Mouse (Mus musculus) A20 (cell line): ENCODE results near the gene Sec14l4.
"Not testable (repeated sequence)": the region's sequence is repeated elsewhere in the genome, so short reads cannot be mapped to it uniquely, and the experiment has no call there.

ENCODE experiments used
- DNase-seq: peaks from one replicate; pipeline ENCODE4 v3.0.0-alpha.2; 2011; ENCODE audit warnings: low read depth, low spot score

The Sec14l4 gene

DNA sequence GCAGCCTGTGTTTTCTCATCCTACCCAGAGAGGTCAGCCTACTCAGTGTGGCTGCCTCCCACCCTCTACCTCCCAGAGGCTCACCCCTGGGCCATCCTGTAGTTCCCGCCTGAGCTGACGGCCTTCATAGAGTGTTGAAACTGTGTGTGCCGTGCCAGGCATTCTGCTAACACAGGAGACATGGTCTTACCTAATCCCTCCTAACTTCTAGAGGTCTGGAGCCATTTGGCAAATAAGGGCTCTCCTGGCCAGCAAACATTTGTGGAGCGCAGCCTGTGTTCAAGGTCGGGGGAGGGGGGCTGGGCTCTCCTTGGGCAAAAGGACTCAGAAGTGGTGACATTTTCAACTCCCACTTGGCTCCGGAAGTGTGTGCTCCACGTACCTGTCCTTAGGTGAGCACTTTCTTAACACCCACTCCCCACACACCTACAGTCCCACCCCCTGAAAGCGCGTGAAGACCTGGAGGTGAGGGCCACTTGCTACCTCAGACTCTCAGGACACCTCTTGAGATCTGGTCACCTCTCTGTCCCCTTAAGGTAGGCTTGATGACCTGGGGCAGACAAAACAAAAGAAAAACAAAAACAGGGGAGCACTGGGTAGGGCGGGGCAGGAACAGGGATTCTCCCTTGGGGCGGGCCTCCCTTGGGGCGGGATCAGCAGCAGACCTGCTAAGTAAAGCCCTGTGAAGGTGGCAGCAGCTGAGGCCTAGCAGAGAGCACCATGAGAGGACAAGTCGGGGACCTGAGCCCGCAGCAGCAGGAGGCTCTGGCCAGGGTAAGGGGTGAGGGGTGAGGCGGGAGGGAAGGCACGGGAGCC is at the start of gene Sec14l4:
TSS of gene Sec14l4 (plus strand) at position 337 of the 816 bp plus-strand sequence.
- no peak for DNase-seq

DNA sequence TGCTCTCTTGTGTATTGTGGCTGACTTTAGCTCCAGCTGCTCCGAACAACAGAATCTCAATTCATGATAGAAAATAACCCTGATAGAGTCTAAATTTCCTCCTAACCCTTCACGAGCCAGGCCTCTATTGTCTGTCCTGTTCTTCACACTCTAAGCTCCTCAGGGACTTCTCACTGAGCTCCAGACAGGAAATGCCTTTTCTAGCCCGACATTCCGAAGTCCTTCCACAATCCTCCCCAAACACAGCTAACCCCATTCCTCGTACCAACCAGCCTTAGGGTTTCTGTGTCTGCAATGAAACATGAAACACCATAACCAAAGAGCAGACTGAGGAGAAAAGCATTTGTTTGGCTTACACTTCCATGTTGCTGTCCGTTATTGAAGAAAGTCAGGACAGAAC is 49.7 kb upstream of the Sec14l4 start:
- no peak for DNase-seq

DNA sequence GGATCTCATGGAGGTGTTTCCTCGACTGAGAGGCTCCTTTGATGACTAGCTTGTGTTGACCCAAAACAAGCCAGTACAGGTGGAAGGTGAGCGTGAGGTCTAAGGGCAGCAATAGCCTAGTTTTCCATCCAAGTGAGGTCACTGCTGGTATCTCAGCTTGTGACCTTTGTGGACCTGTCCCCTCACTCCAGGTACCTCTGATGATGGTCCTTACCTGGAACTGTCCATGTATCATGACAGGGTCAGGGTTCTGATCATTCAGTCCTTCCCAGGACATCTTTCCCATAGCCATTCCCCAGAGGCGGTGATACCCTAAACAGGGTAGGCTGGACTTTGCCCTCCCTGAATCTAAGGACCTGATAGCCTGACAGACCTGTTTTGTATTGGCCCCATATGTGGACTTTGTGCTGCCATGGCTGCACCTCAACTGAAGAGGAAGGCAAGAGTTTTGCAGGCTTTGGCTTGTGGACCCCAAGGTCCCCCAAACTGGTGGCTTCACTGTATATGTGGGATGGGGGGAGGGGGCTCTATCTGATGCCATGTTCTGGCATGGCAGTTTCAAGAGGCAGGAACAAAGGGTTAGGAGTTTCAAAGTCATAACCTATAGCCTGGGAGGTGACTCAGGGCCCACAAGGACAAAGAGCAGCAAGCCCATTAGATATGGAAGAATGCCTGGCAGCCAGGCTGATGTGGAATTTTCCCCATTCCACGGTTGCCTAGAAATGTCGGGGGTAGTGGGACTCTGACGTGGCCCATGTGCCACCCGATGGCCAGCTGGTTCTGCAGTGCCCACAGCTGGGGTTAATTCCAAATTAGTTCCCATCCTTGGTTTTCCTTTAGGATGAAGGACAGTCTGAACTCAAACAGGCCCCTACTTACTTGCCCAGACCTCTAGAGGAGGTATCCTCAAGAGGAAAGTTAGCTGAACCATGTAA is 48.7 kb upstream of the Sec14l4 start:
- DNase-seq: no peak

DNA sequence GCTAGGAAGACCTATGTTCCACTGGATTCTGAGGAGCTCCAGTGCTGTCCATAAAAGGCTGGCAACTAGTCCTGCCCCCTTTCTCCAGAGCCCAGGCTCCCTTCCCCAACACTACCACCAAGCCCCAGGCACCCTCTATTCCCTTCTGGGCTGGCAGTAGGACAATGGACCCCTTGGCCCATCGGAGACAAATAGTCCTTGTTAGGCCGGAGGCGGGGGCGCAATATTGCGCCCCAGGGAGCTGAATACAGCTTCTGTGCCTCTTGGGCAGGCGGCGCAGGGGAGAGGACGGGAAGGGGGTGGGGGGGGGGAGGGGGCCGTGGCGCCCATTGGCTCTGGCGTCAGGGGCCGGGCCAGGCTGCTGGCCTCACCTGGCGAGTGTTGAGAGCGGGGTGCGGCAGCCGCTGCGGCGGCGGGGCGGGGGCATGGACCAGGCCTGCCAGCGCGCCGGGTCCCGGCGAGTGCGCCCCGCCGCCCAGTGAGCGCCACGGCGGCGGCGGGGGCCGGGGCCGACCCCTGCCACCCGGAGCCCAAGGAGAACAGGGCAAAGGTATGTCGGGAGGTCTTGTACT is 47.9 kb upstream of the Sec14l4 start, which contains the start of gene Gal3st1:
TSS of gene Gal3st1 (plus strand) at position 346 of the 572 bp plus-strand sequence.
- no peak for DNase-seq

DNA sequence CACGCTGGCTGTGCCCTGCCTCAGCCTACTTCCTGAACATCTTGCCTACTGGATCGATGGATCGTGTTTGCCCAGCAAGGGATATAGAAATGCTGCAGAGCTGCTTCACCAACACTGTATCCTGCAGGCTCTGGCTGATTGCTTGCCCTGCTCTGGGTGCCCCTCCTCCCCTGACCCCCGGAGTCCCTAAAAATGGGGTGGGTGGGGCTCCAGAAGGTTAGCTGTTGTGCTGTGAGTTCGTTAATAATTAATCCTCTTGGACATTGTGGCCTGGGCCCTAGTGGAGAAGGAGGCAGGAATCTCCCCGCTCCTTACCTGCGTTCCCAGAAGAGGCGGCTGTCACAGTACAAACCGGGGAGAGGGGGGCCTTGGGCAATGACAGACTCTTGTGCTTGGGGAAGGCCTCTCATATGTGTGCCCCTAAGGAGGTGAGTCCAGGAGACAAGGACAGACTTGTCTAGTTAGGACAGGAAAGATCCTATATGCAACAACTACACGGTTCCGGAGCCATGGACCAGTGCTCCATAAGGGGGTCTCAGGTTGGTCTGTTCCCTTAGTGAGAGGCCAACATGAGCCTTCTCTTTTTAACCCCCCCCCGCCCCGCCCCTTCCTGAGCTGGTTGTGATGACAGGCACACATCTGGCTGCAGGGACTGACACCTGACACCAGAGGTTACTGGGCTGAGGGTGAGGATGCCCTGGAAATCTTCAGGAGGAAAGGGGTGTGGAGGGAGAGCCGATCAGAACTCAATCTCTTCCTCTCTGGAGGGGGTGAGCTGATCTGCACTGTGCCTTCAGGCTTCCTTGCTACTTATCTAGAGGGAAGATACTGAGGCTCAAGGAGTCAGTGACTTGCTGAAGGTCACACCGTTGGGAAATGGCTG is 47.2 kb upstream of the Sec14l4 start:
- no peak for DNase-seq

DNA sequence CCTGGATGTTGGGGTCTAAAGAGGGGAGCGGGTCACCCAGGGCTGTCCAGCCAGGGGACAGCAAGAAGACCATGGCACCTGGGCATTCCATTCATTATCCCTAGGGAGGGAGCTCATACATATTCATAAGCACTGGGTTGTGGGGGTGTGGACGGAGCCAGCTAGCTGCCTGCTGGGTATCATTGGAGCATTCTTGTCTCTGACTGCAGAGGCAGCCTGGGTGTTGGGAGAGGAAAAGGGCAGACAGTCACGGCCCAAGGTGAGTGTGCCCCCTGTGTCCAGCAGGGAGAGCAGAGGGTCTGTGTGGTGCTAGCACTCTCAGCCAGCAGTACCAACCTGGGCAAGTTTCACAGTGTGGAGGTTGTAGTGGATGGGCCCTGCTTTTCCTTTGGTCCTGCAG is 41.5 kb upstream of the Sec14l4 start:
- no peak for DNase-seq

DNA sequence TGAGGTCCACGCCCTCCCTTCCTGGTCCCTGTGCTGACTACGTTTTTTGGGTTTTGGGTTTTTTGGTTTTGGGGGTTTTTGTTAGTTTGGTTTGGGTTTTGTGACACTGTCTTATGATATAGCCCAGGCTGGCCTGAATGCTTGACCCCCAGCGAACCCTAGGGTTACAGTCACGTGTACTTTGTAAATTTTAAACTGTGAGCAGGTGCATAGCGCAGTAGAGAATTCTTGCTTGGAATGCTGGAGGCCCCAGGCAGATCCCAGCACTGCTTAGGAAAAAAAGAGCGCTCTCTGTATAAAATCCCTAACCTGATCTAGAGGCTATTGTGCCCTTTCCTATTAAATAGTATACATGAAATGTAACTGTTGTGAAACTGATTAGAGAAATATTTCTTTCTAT is 38.1 kb upstream of the Sec14l4 start:
- no peak for DNase-seq

DNA sequence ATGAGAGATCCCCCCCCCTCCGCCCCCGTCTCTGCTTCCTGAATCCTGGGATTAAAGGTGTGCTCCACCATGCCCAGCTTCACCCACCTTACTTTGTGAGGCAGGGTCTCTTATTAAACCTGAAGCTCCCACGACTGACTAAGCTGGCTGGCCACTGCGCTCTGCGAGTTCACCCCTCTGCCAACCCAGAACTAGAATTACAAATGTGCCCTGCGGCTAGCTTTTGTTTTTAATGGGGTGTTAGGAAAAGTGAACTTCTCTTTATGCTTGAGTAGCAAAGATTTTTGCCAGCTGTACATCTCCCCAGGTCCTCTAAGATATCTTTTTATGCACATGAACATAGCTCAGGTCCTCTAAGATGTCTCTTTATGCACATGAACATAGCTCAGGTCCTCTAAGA is 37.3 kb upstream of the Sec14l4 start:
- DNase-seq: no peak

DNA sequence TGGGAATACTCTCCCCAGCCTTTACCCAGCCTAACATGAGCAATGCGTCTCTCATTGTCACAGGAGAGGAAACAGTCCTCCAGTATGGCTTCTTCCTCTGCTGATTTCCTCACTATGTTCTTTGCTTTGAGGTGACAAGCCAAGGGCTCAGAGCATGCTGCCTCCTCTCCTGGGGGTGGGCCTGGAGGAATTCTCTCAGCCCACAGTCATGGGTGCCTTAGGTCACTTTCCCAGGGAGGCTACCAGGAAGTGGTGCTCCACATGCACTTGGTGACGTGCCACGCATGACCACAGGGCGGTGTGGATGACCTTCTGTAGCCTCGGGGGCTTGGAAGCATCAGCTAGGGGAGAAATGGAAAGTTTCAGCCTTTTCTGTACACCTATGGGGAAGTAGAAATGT is 35.8 kb upstream of the Sec14l4 start:
- DNase-seq: no peak

DNA sequence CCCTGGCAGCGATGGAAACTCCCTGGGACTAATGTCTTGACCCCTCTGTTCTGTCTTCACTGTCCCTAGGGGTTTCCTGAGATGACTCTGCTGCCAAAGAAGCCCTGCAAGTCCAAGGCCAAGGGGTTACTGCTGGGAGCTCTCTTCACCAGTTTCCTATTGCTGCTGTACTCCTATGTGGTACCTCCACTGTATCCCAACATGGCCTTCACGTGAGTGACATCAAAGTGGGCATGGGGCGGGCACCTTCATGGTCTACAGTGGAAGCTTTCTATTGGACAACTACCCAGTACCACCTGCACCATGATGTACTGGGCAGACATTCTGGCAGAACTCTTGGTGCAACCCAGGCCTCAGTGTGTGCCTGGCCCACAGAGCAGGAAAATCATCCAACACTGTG is 34.4 kb upstream of the Sec14l4 start:
- DNase-seq: no peak

DNA sequence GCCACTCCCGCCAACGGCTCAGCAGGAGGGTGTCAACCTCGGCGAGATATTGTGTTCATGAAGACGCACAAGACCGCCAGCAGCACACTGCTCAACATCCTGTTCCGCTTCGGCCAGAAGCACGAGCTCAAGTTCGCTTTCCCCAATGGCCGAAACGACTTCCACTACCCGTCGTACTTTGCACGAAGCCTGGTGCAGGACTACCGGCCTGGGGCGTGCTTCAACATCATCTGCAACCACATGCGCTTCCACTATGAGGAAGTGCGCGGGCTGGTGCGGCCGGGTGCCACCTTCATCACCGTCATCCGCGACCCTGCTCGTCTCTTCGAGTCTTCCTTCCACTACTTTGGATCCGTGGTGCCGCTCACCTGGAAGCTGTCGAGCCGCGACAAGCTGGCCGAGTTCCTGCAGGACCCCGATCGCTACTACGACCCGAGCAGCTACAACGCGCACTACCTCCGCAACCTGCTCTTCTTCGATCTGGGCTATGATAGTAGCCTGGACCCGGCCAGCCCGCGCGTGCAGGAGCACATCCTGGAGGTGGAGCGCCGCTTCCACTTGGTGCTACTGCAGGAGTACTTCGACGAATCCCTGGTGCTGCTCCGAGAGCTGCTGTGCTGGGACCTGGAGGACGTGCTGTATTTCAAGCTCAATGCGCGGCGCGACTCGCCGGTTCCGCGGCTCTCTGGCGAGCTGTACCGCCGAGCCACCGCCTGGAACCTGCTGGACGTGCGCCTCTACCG is 33.1 kb upstream of the Sec14l4 start:
- DNase-seq: no peak

DNA sequence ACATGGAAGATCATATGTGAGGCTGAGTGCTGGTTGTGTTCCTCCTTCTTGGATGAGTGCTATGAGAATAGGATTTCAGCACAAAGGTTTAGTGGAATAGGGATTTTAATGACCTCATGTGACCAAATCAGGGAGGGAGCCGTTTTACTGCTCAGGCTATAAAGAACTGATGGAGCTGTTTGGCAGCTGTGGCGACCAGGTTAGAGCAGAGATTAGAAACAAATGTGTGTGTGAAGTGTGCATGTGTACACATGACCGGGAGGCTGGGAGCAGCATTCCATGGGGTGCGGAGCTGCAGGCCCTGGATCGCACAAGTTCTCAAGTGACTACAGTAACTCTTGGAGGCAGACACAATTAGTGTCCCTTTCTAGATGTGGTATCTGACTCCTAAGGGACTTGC is 31.7 kb upstream of the Sec14l4 start:
- DNase-seq: no peak

DNA sequence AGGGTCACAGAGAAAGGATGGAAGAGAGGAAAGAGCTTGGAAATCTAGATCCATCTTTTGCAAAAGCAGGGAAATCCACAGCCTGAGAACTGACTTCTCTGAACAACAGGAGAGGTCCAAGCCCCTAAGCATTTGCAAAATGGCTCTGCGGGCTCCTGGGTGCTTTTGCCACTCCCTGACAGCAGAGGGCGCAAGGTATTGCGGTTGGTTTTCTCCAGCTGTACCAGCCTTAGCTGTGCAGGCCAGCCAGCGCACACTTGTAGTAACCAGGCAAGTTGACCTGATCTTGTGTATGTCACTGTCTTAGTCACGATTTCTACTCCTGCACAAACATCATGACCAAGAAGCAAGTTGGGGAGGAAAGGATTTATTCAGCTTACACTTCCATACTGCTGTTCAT is 29.7 kb upstream of the Sec14l4 start:
- DNase-seq: peak; percentile 69

DNA sequence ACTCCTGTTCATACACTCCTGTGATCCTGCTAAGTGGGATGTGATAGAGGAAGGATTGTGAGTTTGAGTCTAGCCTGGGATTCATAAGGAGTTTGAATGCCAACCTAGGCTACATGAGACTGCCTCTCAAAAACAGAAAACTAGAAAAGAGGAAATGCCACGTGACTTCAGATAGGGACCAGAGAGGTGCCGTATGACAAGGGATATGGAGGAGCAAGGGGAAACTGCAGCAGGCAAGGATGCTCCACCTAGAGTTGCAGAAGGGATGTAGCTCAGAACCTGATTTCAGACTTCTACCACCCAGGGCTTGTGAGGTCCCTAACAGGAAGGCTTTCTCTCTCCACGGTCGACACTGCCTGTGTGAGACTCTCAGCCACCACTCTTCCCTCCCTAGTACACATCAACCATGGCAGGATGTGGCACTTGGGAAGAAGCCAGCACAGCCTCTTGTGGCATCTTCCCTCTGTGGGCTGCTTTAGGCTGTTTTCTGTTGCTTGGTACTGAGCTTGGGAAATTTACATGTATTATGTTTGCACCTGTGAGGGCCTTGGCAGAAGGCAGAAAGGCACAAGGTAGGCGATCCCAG is 25.9 kb upstream of the Sec14l4 start:
- DNase-seq: no peak

DNA sequence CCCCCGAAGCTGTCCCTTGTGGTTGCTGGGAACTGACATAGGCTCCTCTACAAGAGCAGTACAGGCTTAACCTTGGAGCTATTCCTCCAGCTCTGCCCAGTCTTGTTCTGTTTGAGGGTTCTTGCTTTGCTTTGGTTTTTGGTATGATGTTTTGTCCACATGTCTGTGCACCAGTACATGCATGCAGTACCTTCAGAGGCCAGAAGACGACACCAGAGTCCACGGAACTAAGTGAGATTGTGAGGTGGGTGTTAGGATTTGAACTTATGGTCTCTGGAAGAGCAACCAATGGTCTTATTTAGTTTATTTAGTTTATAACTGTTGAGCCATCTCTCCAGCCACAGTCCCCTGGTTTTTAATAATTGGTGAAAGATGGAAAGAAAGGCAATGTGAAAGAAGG is 24.8 kb upstream of the Sec14l4 start:
- DNase-seq: peak; percentile 24

DNA sequence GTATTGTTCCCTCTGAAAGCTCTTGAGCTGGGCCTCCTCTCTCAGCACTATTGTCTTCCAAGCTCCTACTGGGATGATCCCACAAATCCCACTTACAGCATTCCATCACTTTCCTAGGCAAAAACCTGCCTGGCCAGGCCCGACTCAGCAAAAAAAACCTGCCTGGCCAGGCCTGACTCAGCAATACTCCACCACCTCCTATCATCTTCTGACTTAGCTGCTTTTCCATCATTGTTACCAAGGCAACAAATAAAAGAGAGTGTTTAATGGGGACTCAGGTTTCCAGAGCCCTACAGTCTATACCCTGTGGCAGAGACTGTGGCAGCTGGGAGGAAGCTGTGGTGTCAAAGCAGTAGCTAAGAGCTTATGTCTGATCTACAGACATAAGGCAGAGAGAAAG is 18.6 kb upstream of the Sec14l4 start:
- DNase-seq: no peak

DNA sequence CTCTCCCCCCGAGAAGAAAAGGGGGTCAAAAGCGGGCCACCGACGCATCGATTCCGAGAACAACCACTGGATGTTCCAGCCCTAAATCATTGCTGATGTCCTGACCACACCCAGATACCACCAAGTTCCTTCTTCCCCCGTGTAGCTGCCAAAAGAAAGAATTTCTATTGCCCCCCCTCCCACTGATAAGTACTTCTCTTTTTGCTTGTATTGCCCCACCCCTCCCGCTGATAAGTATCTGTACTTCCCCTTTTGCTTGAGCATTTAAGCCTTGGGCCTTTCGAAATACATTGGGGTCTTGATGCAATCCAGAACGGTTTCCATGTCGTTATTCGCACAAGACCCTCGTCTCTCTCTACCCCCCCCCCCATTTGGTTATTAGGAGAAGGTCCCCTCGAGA is 15.5 kb upstream of the Sec14l4 start:
- DNase-seq: not testable (repeated sequence)

DNA sequence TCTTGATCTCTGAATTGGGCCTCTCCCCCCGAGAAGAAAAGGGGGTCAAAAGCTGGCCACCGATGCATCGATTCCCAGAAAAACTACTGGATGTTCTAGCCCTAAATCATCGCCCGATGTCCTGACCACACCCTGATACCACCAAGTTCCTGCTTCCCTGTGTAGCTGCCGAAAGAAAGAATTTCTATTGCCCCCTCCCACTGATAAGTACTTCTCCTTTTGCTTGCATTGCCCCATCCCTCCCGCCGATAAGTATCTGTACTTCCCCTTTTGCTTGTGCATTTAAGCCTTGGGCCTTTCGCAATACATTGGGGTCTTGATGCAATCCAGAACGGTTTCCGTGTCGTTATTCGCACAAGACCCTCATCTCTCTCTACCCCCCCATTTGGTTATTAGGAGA is 9.2 kb upstream of the Sec14l4 start:
- not testable (repeated sequence) for DNase-seq

DNA sequence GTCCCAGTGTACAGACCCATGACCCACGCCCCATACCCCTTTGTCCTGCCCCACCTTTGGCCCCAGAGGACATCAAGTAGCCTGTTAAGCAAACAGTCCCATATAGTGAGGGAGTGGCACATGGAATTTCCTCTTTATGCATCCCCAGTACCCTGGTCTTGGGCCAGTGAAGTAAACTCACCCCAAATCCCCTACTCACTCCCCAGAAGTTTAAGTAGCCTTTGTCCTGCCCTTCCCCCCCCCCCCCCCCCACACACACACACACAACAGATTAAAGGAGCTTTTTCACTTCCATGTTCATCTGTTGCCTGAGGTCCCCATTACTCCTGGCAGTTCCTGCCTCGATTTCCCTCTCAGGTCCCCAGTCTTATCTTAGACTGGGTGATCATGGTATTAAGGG is 7.9 kb upstream of the Sec14l4 start:
- DNase-seq: no peak

DNA sequence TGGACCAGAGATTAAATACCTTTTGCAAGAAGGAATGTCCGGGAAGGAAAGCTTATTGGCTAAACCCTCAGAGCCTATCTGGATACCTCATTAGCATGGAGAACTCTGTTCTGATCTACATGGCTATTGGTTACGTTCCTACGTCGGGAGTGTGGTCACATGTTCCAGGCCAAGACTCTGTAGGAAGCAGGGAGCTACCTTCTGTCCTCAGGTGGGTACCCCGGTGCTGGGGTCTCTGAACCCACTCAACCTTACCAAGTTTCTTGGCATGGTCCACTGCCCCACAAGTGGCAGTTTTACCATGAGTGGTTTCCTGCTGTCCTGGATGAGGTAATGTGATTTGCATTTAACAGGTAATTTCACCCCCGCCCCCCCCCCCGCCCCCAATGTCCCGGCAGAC is 4.2 kb upstream of the Sec14l4 start:
- no peak for DNase-seq
